15 mouse cellular contexts compared by ENCODE assay signal in the genomic region with DNA sequence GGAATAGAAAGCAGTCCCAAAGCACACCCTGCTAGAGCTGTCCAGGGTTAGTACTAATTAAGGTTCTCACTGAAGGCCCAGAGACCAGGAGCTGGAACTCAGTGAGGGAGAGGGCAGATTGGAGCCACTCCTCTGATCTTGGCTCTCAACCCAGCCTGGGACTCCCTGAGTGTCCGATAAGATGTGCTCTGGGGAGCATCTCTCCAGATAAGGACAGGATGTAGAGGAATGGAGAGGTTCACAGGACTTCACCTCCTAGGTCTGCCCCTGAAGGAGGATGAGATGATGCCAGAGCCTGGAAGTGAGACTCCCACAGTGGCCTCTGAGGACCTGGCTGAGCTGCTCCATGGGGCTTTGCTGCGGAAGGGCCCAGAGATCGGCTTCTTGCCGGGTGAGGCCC. TPM values are rescaled to one million over a fixed set of nuclear protein-coding genes. Genes with fewer than 3 reads are reported as not detected.
DNase-seq lines count a peak whose midpoint lies in the region; ATAC-seq and TF ChIP-seq lines count a peak whose summit lies in the region.
"Had no signal": no experiment of that assay in that cellular context is flagged by ENCODE, and none has a peak within 500 bp of the region (broad histone marks: within the 10 kb centered on the region; RNA-seq: fewer than 3 reads in every experiment).

No protein-coding gene starts in this region.

- H3K27ac ChIP-seq in cortical plate, adult 2 months (ENCODE audit: insufficient read depth, low read length) = no peak overlapping the region; the same call in 1 of the 2 replicates
- H3K27ac ChIP-seq in hindbrain, embryonic 10.5 days = no peak overlapping the region
- H3K27ac ChIP-seq in midbrain, embryonic 13.5 days = 0 out of 2 replicates have a peak overlapping the region, but pooled peaks have one; percentile 25
- H3K27ac ChIP-seq: gastrocnemius, adult 2 months; limb, embryonic 15.5 days had no signal

- WGBS in hindbrain, embryonic 10.5 days = 24% methylated on average over 4 of the region's 4 CpGs
- WGBS in midbrain, embryonic 13.5 days = 22% methylated on average over 4 of the region's 4 CpGs

- no peaks in the 10 kb centered on the region for H3K9me3 ChIP-seq in hindbrain, embryonic 10.5 days
- H3K9me3 ChIP-seq in midbrain, embryonic 13.5 days = no peaks in the 10 kb centered on the region
- H3K9me3 ChIP-seq: limb, embryonic 15.5 days had no signal

- peak overlapping the region; percentile 81 for H3K9ac ChIP-seq in midbrain, embryonic 13.5 days (replicated peaks)
- H3K9ac ChIP-seq: limb, embryonic 15.5 days; lung, embryonic 14.5 days had no signal

- peaks cover 55% of the 10 kb centered on the region for H3K27me3 ChIP-seq in hindbrain, embryonic 10.5 days (ENCODE audit: insufficient read depth, poor library complexity, severe bottlenecking)
- H3K27me3 ChIP-seq in midbrain, embryonic 13.5 days = peaks cover 22% of the 10 kb centered on the region

- no peak for ATAC-seq in midbrain, embryonic 13.5 days
- no peak for ATAC-seq in megakaryocyte, adult 5-6 weeks (ENCODE audit: poor library complexity, severe bottlenecking)

- peaks cover 4% of the 10 kb centered on the region; the same call in 1 of the 2 replicates for H3K36me3 ChIP-seq in hindbrain, embryonic 10.5 days
- peaks cover 16% of the 10 kb centered on the region for H3K36me3 ChIP-seq in midbrain, embryonic 13.5 days

- 0 out of 2 replicates have a peak, but pooled peaks have one; percentile 15 for TF ChIP-seq POLR2A in cortical plate, adult 2 months (IDR thresholded peaks at IDR 0.05; ENCODE audit: extremely low read depth, insufficient read depth, low read length)

- no peak for TF ChIP-seq CTCF in cortical plate, adult 2 months (IDR thresholded peaks at IDR 0.05; ENCODE audit: extremely low read depth, insufficient read depth, low read length)

- H3K4me3 ChIP-seq in cortical plate, adult 2 months (ENCODE audit: insufficient read depth, low read length) = peak overlapping the region; percentile 66
- peak overlapping the region; percentile 56 for H3K4me3 ChIP-seq in hindbrain, embryonic 10.5 days
- peak overlapping the region; percentile 63 for H3K4me3 ChIP-seq in midbrain, embryonic 13.5 days (replicated peaks)
- H3K4me3 ChIP-seq: gastrocnemius, adult 2 months; limb, embryonic 15.5 days had no signal

- H3K4me1 ChIP-seq in cortical plate, adult 2 months (ENCODE audit: control insufficient read depth, insufficient read depth, low read length) = peaks cover 2% of the 10 kb centered on the region
- peaks cover 47% of the 10 kb centered on the region for H3K4me1 ChIP-seq in hindbrain, embryonic 10.5 days (replicated peaks)
- peaks cover 67% of the 10 kb centered on the region for H3K4me1 ChIP-seq in midbrain, embryonic 13.5 days (replicated peaks)

- H3K4me2 ChIP-seq in midbrain, embryonic 13.5 days (replicated peaks) = peak overlapping the region; percentile 98
- H3K4me2 ChIP-seq: heart, embryonic 11.5 days; limb, embryonic 15.5 days; lung, embryonic 14.5 days had no signal

- DNase-seq in MN1 (ENCODE audit: low spot score) = peak; percentile 39
- no peak for DNase-seq in hindbrain, embryonic 10.5 days (ENCODE audit: low spot score)
- DNase-seq in urinary bladder, postnatal 36 days (ENCODE audit: low spot score in 2 of 2) = no peak
- no peak for DNase-seq in Muller cell, postnatal 12 days (ENCODE audit: inconsistent ontology term)
- DNase-seq: adrenal gland, adult 2 months; gastrocnemius, adult 2 months; kidney, postnatal 14 days; lung, embryonic 14.5 days; spleen, adult 18-20 months had no signal

RNA-seq across cellular contexts. Expression of a gene that starts 1.4 kb away (rescaled TPM):
- 236 and 261 TPM in 2 replicates for polyA plus RNA-seq in cortical plate, adult 2 months (2012; rRNA removed)
- 2.3 and 7.6 TPM in 2 replicates for polyA plus RNA-seq in hindbrain, embryonic 10.5 days (2016; fragmentation: Nextera tagmentation; extraction: Ambion mirVana)
- 34.9 and 35.3 TPM in 2 replicates for polyA plus RNA-seq in midbrain, embryonic 13.5 days (2015; fragmentation: Nextera tagmentation; extraction: Ambion mirVana)
- total RNA-seq in megakaryocyte, adult 5-6 weeks (2015) = 2.9 TPM in 1 of 2 replicates, not detected in the other
- 0.16 and 0.33 TPM in 2 replicates for total RNA-seq in megakaryocyte, adult 5-6 weeks (2017)

RNA-seq across cellular contexts. Expression of a gene that starts 2.4 kb away (rescaled TPM):
- 55.7 and 63.8 TPM in 2 replicates for polyA plus RNA-seq in cortical plate, adult 2 months (2012; rRNA removed)
- polyA plus RNA-seq in hindbrain, embryonic 10.5 days (2016; fragmentation: Nextera tagmentation; extraction: Ambion mirVana) = 0.41 and 1.2 TPM in 2 replicates
- polyA plus RNA-seq in midbrain, embryonic 13.5 days (2015; fragmentation: Nextera tagmentation; extraction: Ambion mirVana) = 5.5 and 5.8 TPM in 2 replicates
- not detected in 2 replicates for total RNA-seq in megakaryocyte, adult 5-6 weeks (2015)
- not detected in 2 replicates for total RNA-seq in megakaryocyte, adult 5-6 weeks (2017)
- total RNA-seq: gastrocnemius, adult 2 months had no signal
- polyA plus RNA-seq: limb, embryonic 15.5 days had no signal

RNA-seq across cellular contexts. Expression of a gene that starts 23.1 kb away (rescaled TPM):
- 188 and 198 TPM in 2 replicates for polyA plus RNA-seq in cortical plate, adult 2 months (2012; rRNA removed)
- polyA plus RNA-seq in hindbrain, embryonic 10.5 days (2016; fragmentation: Nextera tagmentation; extraction: Ambion mirVana) = 23.9 and 35.5 TPM in 2 replicates
- 84.3 and 85.7 TPM in 2 replicates for polyA plus RNA-seq in midbrain, embryonic 13.5 days (2015; fragmentation: Nextera tagmentation; extraction: Ambion mirVana)
- 7.3 and 12.0 TPM in 2 replicates for total RNA-seq in megakaryocyte, adult 5-6 weeks (2015)
- total RNA-seq in megakaryocyte, adult 5-6 weeks (2017) = 10.9 and 19.0 TPM in 2 replicates

RNA-seq across cellular contexts. Expression of a gene that starts 24.0 kb away (rescaled TPM):
- 252 and 253 TPM in 2 replicates for polyA plus RNA-seq in cortical plate, adult 2 months (2012; rRNA removed)
- 92.5 and 103 TPM in 2 replicates for polyA plus RNA-seq in hindbrain, embryonic 10.5 days (2016; fragmentation: Nextera tagmentation; extraction: Ambion mirVana)
- 101 and 108 TPM in 2 replicates for polyA plus RNA-seq in midbrain, embryonic 13.5 days (2015; fragmentation: Nextera tagmentation; extraction: Ambion mirVana)
- total RNA-seq in megakaryocyte, adult 5-6 weeks (2015) = 46.1 and 48.5 TPM in 2 replicates
- 49.4 and 56.7 TPM in 2 replicates for total RNA-seq in megakaryocyte, adult 5-6 weeks (2017)

RNA-seq across cellular contexts. Expression of a gene that starts 24.2 kb away (rescaled TPM):
- 1.1 and 2.0 TPM in 2 replicates for polyA plus RNA-seq in cortical plate, adult 2 months (2012; rRNA removed)
- polyA plus RNA-seq in hindbrain, embryonic 10.5 days (2016; fragmentation: Nextera tagmentation; extraction: Ambion mirVana) = 0.63 and 1.0 TPM in 2 replicates
- polyA plus RNA-seq in midbrain, embryonic 13.5 days (2015; fragmentation: Nextera tagmentation; extraction: Ambion mirVana) = 0.72 and 0.85 TPM in 2 replicates
- total RNA-seq in megakaryocyte, adult 5-6 weeks (2015) = 4.9 and 6.6 TPM in 2 replicates
- total RNA-seq in megakaryocyte, adult 5-6 weeks (2017) = 0.73 and 3.3 TPM in 2 replicates
- total RNA-seq: layer of hippocampus, postnatal 25 days had no signal
